Comparison of ENCODE assay signal across 20 mouse cellular contexts in the genomic region with DNA sequence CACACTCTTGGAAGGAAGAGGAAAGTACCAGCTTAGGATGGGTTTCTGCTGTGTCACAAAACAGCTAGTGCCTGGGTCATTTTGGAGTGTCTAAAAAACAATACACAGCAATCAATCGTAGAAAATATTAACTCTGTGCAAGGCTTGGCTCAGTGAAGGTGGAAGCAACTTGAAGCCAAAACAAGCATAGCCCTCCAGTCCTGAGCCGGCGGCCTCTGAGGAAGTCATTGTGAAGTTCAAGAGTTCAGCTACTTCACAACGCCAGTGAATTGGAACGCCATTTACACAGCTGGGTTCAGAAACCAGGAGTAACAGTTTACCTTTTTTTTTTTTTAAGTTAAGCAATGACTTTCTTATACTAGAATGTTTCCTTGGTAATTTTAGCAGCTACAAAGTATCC.
A peak's percentile ranks its signal among the peaks of the same experiment; 100 is the strongest.
DNase-seq lines count a peak whose midpoint lies in the region; ATAC-seq and TF ChIP-seq lines count a peak whose summit lies in the region.
"Had no signal": no experiment of that assay in that cellular context is flagged by ENCODE, and none has a peak within 500 bp of the region (broad histone marks: within the 10 kb centered on the region; RNA-seq: fewer than 3 reads in every experiment).

No protein-coding gene starts in this region.

- CTCF ChIA-PET in Patski (lab: Charles Lee), result interaction anchor here (1.5 kb wide), 1 partner anchor 30 kb away, joined by 4 read pairs; no protein-coding TSS in a partner anchor

- no peak overlapping the region for H3K4me3 ChIP-seq in liver, postnatal 0 days (ENCODE audit: low read depth, low read length)
- no peak overlapping the region for H3K4me3 ChIP-seq in kidney, embryonic 15.5 days (replicated peaks)
- H3K4me3 ChIP-seq in lung, postnatal 0 days (ENCODE audit: low read depth, low read length), result no peak overlapping the region
- H3K4me3 ChIP-seq in midbrain, postnatal 0 days (ENCODE audit: low read depth, low read length), result no peak overlapping the region
- H3K4me3 ChIP-seq: embryonic facial prominence, embryonic 12.5 days; forebrain, embryonic 15.5 days; hindbrain, embryonic 12.5 days; layer of hippocampus, adult 2 months; left cerebral cortex, adult 2 months; limb, embryonic 12.5 days had no signal

- DNase-seq in liver, postnatal 0 days, result peak; percentile 45
- DNase-seq in liver (no peak), Patski (ENCODE audit: low read depth, low spot score) (no peak)
- DNase-seq in lung, postnatal 0 days (ENCODE audit: low spot score), result peak; percentile 55
- DNase-seq in gastrocnemius, adult 18-20 months (ENCODE audit: low spot score), result no peak
- no peak for DNase-seq in thymus, postnatal 10 days (ENCODE audit: low spot score in 2 of 2)
- no peak for DNase-seq in midbrain, postnatal 0 days (ENCODE audit: low spot score)
- DNase-seq: adrenal gland, postnatal 25 days; cerebellum, adult 9-10 months; heart, adult 18-20 months; thymus, postnatal 4 days had no signal

- TF ChIP-seq CTCF in liver, postnatal 0 days (IDR thresholded peaks at IDR 0.05; ENCODE audit: low read depth), result no peak
- no peak for TF ChIP-seq CTCF in Patski (IDR thresholded peaks at IDR 0.05)
- TF ChIP-seq CTCF in lung, postnatal 0 days (IDR thresholded peaks at IDR 0.05), result no peak
- TF ChIP-seq CTCF in midbrain, postnatal 0 days (IDR thresholded peaks at IDR 0.05), result no peak

- H3K9ac ChIP-seq in liver, postnatal 0 days (replicated peaks), result no peak overlapping the region
- H3K9ac ChIP-seq in kidney, embryonic 15.5 days, result no peak overlapping the region
- no peak overlapping the region for H3K9ac ChIP-seq in lung, postnatal 0 days (replicated peaks; ENCODE audit: low read depth)
- H3K9ac ChIP-seq in midbrain, postnatal 0 days (replicated peaks; ENCODE audit: low read length, poor library complexity, severe bottlenecking), result no peak overlapping the region
- H3K9ac ChIP-seq: embryonic facial prominence, embryonic 12.5 days; forebrain, embryonic 15.5 days; hindbrain, embryonic 12.5 days; limb, embryonic 12.5 days had no signal

- H3K27me3 ChIP-seq in liver, postnatal 0 days (ENCODE audit: insufficient read depth, low read length), result no peaks in the 10 kb centered on the region
- no peaks in the 10 kb centered on the region for H3K27me3 ChIP-seq in Patski
- H3K27me3 ChIP-seq in kidney, embryonic 15.5 days, result no peaks in the 10 kb centered on the region
- H3K27me3 ChIP-seq in lung, postnatal 0 days (replicated peaks; ENCODE audit: insufficient read depth, low read length), result no peaks in the 10 kb centered on the region
- H3K27me3 ChIP-seq in midbrain, postnatal 0 days (ENCODE audit: insufficient read depth, low read length), result no peaks in the 10 kb centered on the region
- H3K27me3 ChIP-seq: embryonic facial prominence, embryonic 12.5 days; forebrain, embryonic 15.5 days; hindbrain, embryonic 12.5 days; limb, embryonic 12.5 days had no signal

- ATAC-seq in liver, postnatal 0 days, result peak; percentile 65
- ATAC-seq in Patski, result peak; percentile 52
- ATAC-seq in kidney, embryonic 15.5 days (replicated peaks; ENCODE audit: low FRiP score), result peak; percentile 74; the same call in 1 of the 2 replicates
- ATAC-seq in lung, postnatal 0 days, result no peak
- no peak for ATAC-seq in midbrain, postnatal 0 days (ENCODE audit: low FRiP score)
- ATAC-seq: activated CD4-positive, CD25-positive, alpha-beta regulatory T cell, adult 4 months; forebrain, embryonic 15.5 days; inflammation-experienced regulatory T-cells, adult 6 months had no signal

- H3K27ac ChIP-seq in liver, postnatal 0 days (ENCODE audit: low read depth), result peak overlapping the region; percentile 5; the same call in 1 of the 2 replicates
- H3K27ac ChIP-seq in kidney, embryonic 15.5 days, result peak overlapping the region; percentile 84
- no peak overlapping the region for H3K27ac ChIP-seq in lung, postnatal 0 days (ENCODE audit: low read length)
- no peak overlapping the region for H3K27ac ChIP-seq in midbrain, postnatal 0 days (ENCODE audit: low read depth, low read length)
- H3K27ac ChIP-seq: embryonic facial prominence, embryonic 12.5 days; forebrain, embryonic 15.5 days; hindbrain, embryonic 12.5 days; layer of hippocampus, adult 2 months; left cerebral cortex, adult 2 months; limb, embryonic 12.5 days had no signal

- in situ Hi-C loops in Patski (cut with MboI; ENCODE audit: low pct_unique_long_range_greater_than_20kb), result no loop called here

- TF ChIP-seq EP300 in liver, postnatal 0 days (IDR thresholded peaks at IDR 0.05; ENCODE audit: low read depth), result 0 out of 2 replicates have a peak, but pooled peaks have one; percentile 11
- TF ChIP-seq EP300 in lung, postnatal 0 days (IDR thresholded peaks at IDR 0.05), result no peak

- peaks cover 60% of the 10 kb centered on the region for H3K4me1 ChIP-seq in liver, postnatal 0 days (ENCODE audit: insufficient read depth)
- peaks cover 74% of the 10 kb centered on the region for H3K4me1 ChIP-seq in kidney, embryonic 15.5 days
- H3K4me1 ChIP-seq in lung, postnatal 0 days (ENCODE audit: insufficient read depth, low read depth, low read length), result peaks cover 23% of the 10 kb centered on the region
- H3K4me1 ChIP-seq in midbrain, postnatal 0 days (ENCODE audit: insufficient read depth, low read length), result no peaks in the 10 kb centered on the region

- POLR2A ChIA-PET in Patski (lab: Charles Lee), result interaction anchor here (0.6 kb wide), 1 partner anchor 54 kb away, joined by 7 read pairs; no protein-coding TSS in a partner anchor

- no peaks in the 10 kb centered on the region for H3K36me3 ChIP-seq in liver, postnatal 0 days (replicated peaks; ENCODE audit: insufficient read depth, low read length)
- H3K36me3 ChIP-seq in kidney, embryonic 15.5 days, result no peaks in the 10 kb centered on the region
- H3K36me3 ChIP-seq in lung, postnatal 0 days (ENCODE audit: insufficient read depth, low read length), result no peaks in the 10 kb centered on the region
- H3K36me3 ChIP-seq in midbrain, postnatal 0 days (ENCODE audit: insufficient read depth, low read length), result no peaks in the 10 kb centered on the region
- H3K36me3 ChIP-seq: embryonic facial prominence, embryonic 12.5 days; forebrain, embryonic 15.5 days; hindbrain, embryonic 12.5 days; limb, embryonic 12.5 days had no signal

- H3K9me3 ChIP-seq in liver, postnatal 0 days (ENCODE audit: low read length), result no peaks in the 10 kb centered on the region
- no peaks in the 10 kb centered on the region for H3K9me3 ChIP-seq in kidney, embryonic 15.5 days (replicated peaks)
- no peaks in the 10 kb centered on the region for H3K9me3 ChIP-seq in lung, postnatal 0 days (ENCODE audit: low read length)
- no peaks in the 10 kb centered on the region for H3K9me3 ChIP-seq in midbrain, postnatal 0 days (ENCODE audit: low read length)
- H3K9me3 ChIP-seq: embryonic facial prominence, embryonic 12.5 days; forebrain, embryonic 15.5 days; hindbrain, embryonic 12.5 days; limb, embryonic 12.5 days had no signal

- WGBS in liver, postnatal 0 days (ENCODE audit: insufficient replicate concordance), result 32% methylated on average over 5 of the region's 5 CpGs
- 14% methylated on average over 5 of the region's 5 CpGs for WGBS in kidney, embryonic 15.5 days
- WGBS in lung, postnatal 0 days, result 39% methylated on average over 5 of the region's 5 CpGs
- 86% methylated on average over 5 of the region's 5 CpGs for WGBS in midbrain, postnatal 0 days

- H3K4me2 ChIP-seq in liver, postnatal 0 days (ENCODE audit: low read depth, low read length), result no peak overlapping the region
- no peak overlapping the region for H3K4me2 ChIP-seq in kidney, embryonic 15.5 days
- no peak overlapping the region for H3K4me2 ChIP-seq in lung, postnatal 0 days (replicated peaks; ENCODE audit: low read depth, low read length)
- H3K4me2 ChIP-seq in midbrain, postnatal 0 days (ENCODE audit: low read depth, low read length, poor library complexity, severe bottlenecking), result no peak overlapping the region
- H3K4me2 ChIP-seq: embryonic facial prominence, embryonic 12.5 days; forebrain, embryonic 15.5 days; hindbrain, embryonic 12.5 days; limb, embryonic 12.5 days had no signal

Comparison
In these comparisons a context has a peak if more than half of its experiments do, and no peak if none do; other contexts are left out.
1. DNase-seq: peak in liver, postnatal 0 days (single experiment) and lung, postnatal 0 days (single experiment); none in liver (single experiment), Patski (single experiment), gastrocnemius, adult 18-20 months (single experiment), thymus, postnatal 10 days (0 of 2) and midbrain, postnatal 0 days (single experiment).
2. ATAC-seq: peak in liver, postnatal 0 days (single experiment), Patski (single experiment) and kidney, embryonic 15.5 days (single experiment); none in lung, postnatal 0 days (single experiment) and midbrain, postnatal 0 days (single experiment).
3. H3K27ac ChIP-seq: peak in liver, postnatal 0 days (single experiment) and kidney, embryonic 15.5 days (single experiment); none in lung, postnatal 0 days (single experiment) and midbrain, postnatal 0 days (single experiment).